Comparison of ENCODE assay signal across 20 mouse cellular contexts in genomic region chr14:79869325-79869724, GRCm38 (mm10).
"Had no signal": no experiment of that assay in that cellular context is flagged by ENCODE, and none has a peak within 500 bp of the region (broad histone marks: within the 10 kb centered on the region; RNA-seq: fewer than 3 reads in every experiment).

No protein-coding gene starts in this region.

- H3K36me3 ChIP-seq: limb, embryonic 12.5 days; limb, embryonic 15.5 days; midbrain, embryonic 13.5 days had no signal

- H3K4me1 ChIP-seq: limb, embryonic 15.5 days had no signal

- DNase-seq: left cerebral cortex, postnatal 4 days; liver, postnatal 0 days; lung, embryonic 14.5 days; right cerebral cortex, adult 18-20 months; right cerebral cortex, postnatal 14 days; right cerebral cortex, postnatal 4 days; thymus, adult 2 months; thymus, postnatal 14 days; thymus, postnatal 4 days had no signal

- H3K4me2 ChIP-seq: hindbrain, embryonic 14.5 days; limb, embryonic 12.5 days; limb, embryonic 15.5 days; liver, embryonic 11.5 days; lung, embryonic 14.5 days; midbrain, embryonic 13.5 days had no signal

- H3K27me3 ChIP-seq: limb, embryonic 15.5 days had no signal

- H3K4me3 ChIP-seq: limb, embryonic 12.5 days; limb, embryonic 15.5 days; midbrain, embryonic 13.5 days had no signal

- H3K9ac ChIP-seq: hindbrain, embryonic 14.5 days; limb, embryonic 12.5 days; limb, embryonic 15.5 days; liver, embryonic 14.5 days; liver, postnatal 0 days; lung, embryonic 14.5 days; midbrain, embryonic 13.5 days had no signal

- H3K27ac ChIP-seq: hindbrain, embryonic 14.5 days; hindbrain, postnatal 0 days; limb, embryonic 12.5 days; limb, embryonic 15.5 days; liver, embryonic 14.5 days; macrophage; midbrain, embryonic 13.5 days; stomach, postnatal 0 days had no signal

- H3K9me3 ChIP-seq: limb, embryonic 12.5 days; limb, embryonic 15.5 days; midbrain, embryonic 13.5 days had no signal

- ATAC-seq: hindbrain, postnatal 0 days; intestine, postnatal 0 days; liver, postnatal 0 days; lung, postnatal 0 days; midbrain, embryonic 13.5 days had no signal
